Mouse (Mus musculus) embryo, embryonic 10 days (tissue): ENCODE measurements around the gene Sh3tc1.

Source experiments
- DNase-seq: peaks from one replicate; pipeline ENCODE4 v3.0.0-alpha.2; 2015; ENCODE audit warnings: low spot score

Gene Sh3tc1

DNA sequence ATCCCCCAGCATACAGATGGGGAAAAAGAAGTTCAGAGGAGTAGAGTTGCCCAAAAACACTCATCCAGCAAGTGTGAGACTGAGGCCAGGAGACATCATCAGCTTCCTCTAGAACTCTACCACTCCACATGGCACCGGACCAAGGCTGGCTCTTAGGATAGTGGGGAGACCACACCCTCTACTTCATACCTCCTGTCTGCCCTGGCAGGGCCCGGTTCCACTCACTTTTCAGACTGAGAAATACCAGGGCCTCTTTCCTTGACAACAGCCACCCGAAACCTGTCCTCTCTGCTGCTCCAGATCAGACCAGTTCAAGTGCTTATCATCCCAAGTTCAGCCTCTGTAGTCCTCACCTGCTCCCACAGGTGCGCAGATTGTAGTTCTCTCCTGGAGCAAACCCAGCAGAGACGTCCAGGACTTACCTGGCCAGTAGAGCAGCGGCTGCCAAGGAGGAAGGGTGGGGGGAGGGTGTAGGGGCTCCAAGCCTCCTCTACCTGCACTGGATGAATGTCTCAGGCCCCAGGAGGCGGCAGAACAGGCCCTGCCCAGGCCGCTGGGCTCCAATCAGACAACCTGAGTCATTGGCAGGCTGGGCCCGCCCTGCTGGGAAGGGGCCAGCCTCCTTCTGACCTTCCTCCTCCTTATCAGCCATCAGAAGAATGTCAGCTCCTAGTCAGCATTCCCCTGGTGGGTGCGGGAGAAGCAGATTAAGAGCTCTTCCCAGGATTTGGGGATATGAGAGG, at the start of gene Sh3tc1:
Sh3tc1 (minus strand) TSS at position 452 of the 743 bp plus-strand sequence.
- DNase-seq = peak; percentile 35

GRCm38 (mm10) chr5:35788719-35789118, 48.9 kb upstream of the Sh3tc1 start:
- DNase-seq = no peak

DNA sequence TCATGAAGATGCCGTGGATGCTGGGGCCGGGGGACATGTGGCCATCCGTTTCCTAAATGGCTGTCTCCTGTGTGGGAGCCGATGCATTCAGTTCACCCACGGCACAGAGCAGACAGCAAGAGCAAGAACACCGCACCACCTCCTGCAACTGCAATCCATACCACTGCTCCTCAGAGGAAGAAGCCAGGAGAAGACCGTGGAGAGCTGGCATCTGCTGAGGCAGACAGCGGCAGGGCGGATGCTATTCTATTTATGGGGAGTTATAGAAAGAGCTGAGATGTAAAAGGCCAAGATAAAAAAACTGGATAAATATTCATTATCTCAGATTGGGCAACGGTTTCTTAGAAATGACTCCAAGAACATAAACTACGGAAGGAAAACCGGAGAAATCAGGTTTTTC, 48.1 kb upstream of the Sh3tc1 start:
- DNase-seq = no peak

GRCm38 (mm10) chr5:35785853-35786252, 46.1 kb upstream of the Sh3tc1 start:
- DNase-seq = no peak

GRCm38 (mm10) chr5:35782648-35783180, 42.9 kb upstream of the Sh3tc1 start:
- no peak for DNase-seq

DNA sequence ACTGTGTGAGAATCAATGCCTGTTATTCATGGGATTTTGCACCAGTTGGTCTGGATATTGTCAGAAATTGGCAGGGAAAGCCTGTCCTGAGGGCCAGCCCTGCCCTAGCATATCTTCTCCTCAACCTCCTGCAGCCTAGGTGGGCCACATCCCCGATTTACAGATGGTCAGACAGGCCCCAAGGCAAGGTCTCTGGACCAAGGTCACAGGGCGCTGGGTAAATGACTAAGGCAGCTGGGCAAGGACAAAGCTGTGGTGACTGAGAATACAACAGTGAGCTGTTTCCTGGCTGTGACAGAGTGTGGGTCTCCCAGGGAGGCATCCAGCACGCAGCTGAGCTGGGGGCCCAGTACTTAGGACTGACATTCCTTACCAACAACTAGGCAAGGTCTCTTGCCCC, 41.3 kb upstream of the Sh3tc1 start:
- no peak for DNase-seq

DNA sequence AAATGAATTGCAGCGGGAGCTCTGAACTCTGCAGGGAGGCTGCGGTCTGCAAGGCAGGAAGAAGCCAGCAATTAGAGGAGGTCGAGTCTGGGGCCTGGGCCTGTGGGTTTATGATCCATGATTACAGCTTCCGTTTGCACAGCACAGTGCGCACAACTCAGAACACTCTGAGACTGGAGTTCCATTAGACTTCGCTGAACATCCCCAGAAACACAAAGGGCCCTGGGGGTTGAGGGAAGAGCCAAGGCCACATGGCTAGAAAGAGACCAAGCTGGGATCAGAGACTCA, 34.3 kb upstream of the Sh3tc1 start:
- no peak for DNase-seq

DNA sequence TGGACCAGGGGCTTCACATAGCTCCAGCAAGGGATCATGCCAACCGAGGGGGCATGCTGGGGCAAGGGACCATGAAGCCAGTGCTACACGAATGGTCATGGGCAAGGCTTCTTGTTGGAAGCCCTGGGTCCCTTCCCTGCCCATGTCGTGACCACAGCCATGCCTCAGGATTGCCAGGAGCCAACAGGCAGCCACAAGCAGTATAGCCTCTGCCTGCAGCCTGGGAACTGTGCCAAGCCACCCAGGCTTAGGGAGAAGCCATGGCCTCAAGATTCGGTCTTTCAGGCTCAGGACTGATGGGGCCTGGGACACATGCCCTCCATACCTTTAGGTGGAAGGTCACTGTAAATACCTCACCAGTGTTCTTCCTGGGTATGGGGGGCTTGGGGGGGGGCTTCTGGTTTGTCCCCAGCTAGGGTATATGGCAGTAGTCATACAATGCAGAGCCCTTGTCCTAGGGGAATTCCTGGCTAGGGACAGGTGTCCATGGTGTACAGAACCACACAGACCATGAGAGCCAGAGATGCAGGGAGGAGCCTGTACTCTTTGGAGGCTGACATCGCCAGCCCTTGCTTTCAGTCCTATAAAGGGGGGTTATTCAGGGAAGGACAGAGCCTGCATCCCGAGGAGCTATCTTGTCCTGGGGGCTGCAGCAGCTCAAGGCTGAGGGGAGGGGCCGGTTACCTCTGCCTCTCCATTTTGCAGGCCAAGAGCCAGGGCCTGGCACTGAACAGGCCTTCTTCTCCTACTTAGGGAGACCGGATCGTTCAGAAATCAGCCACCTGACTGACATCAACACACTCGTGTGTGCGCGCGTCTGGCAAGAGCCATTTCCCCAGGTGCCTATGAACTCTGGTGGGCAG, 33.7 kb upstream of the Sh3tc1 start:
- no peak for DNase-seq

GRCm38 (mm10) chr5:35770891-35771663, 31.3 kb upstream of the Sh3tc1 start:
- no peak for DNase-seq

- no peak for DNase-seq
These were observed 30.5 kb upstream of the Sh3tc1 start for GRCm38 (mm10) chr5:35770246-35770645.

DNA sequence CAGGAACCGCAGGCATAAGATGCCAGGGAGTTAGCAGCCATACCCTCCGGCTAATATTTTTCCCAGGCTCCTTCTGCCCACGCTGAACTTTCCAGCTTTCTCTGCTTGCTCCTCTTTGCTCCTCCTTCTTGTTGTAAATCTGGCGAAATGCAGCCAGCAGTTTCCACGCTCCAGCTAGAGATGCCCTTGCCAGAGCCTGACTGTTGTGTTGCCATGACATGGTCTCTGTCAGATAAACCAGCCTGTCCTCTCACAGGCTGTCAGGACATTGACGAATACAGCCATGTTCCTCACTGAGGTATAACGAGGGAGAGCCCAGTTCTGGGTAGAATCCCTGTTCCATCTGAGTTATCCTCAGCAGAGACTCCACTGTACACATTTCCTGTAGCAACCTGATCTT, 29.2 kb upstream of the Sh3tc1 start:
- no peak for DNase-seq

DNA sequence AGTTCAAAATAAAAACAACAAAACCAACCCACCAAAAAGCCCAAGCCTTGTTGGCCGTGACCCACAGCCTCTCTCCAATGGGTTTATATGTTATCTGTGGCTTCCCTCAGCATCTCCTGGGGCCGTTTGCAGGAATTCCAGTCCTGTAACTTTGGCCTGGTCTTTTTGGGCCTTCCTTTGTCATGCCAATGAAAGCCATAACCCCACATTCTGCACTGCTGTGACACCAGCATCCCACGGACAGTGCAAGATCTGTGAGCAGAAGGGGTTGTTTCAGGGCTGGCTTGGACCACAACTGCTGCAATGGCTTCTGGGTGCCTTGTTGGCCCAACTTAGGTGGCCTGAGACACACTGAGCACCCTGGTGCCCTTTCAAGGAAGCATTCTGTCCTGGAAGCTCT, 28.7 kb upstream of the Sh3tc1 start:
- no peak for DNase-seq

DNA sequence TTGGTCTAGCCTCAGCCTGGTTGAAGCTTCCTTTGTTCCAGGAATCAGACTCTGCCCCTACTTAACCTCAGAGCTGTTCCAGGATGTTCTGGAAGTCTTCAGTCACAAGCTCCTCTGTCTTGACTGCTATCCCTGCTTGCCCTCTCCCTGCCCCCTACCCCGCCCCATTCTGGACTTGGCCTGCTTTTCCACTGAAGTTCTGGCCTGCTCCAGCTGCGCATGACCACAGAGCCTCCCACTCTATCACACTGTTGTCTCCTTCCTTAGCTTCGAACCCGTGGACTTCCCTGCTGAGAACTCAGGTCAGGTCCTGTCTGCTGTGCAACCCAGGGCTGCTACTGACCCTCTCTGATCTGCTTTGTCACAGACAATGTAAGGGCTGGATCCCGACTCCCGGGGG, 26.1 kb upstream of the Sh3tc1 start:
- DNase-seq = no peak

DNA sequence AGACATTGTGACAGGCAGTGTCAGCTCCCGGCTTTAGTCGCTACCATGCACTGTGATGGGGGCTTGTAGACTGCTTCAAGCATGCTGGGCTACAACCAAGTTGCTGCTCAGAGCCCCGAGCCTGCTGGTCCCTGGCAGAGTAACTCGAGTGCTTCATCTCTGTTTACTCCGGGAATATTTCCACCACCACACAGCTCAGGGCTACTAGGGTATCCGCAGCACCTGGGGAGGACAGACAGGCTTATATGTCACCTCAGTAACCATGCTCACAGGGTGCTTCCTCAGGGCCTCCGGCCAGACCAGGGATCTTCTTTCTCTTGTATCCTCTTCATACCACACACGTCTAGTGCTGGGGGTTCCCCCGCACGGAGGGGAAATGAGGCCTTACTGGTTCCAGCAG, 23.1 kb upstream of the Sh3tc1 start:
- DNase-seq = no peak

DNA sequence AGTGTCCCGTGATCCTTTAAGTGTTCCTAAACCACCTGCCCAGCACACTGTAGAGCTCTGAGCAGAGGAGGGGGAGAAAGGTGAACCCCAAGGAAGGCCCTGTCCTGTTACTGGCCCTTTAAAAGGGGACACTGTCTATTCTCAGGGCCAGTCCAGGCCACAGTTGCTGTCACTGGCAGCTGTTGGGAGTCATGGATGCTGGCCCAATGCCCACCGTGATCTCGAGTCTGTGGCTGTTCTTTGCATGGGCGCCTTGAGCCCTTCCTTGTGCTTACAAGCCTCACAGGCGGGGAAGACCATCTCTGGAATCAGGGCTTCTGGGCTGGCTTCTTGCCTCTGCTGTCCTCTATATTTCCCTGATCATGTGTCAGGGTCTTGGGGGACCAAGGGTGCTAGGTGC, 22.6 kb upstream of the Sh3tc1 start:
- DNase-seq = no peak

GRCm38 (mm10) chr5:35761323-35761722, 21.5 kb upstream of the Sh3tc1 start:
- DNase-seq = no peak

DNA sequence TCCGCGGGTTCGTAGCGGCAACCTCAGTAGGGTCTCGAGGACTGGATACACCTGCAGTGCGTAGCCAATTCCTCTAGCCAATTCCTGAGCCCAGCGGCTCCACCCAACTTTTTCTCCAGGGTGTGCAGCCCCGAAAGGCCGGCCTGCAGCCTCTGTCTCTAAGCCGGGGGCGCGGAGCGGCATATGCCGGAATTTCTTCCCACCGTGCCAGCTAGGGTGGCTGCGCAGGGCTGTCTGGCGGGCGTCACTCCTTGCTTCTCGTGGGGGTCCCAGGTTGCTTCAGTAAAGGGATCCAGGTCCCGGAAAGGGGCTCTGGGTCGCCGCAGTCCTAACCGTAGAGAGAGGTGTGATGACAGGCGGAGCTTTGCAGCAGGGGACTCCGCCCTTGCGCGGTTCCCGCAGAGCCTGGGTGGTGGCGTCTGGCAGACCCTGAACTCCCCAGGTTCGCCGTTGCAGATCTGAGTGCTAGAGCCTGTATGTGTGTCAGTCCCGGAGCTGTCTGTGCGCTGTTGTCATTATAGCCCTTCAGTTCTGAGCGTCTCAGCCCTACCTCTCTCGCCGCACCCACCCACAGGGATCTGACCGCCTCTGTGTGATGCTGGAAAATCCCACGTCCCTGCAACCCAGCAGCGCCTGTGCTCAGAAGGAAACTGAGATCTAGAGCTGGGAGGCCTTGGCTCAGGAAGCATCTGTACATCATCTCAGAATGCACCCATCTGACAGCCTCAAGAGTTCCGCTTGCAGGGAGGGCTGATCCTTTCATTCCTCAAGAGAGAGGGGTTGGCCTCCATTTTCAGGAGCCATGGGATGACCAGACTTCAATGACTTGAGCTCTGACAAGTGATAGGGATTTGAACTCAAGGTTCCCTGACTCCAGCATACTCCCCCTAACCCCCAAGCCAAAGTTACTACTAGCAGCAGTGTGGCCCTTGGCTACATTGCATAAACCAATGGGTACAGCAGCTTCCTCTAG, 18.6 kb upstream of the Sh3tc1 start:
- no peak for DNase-seq

DNA sequence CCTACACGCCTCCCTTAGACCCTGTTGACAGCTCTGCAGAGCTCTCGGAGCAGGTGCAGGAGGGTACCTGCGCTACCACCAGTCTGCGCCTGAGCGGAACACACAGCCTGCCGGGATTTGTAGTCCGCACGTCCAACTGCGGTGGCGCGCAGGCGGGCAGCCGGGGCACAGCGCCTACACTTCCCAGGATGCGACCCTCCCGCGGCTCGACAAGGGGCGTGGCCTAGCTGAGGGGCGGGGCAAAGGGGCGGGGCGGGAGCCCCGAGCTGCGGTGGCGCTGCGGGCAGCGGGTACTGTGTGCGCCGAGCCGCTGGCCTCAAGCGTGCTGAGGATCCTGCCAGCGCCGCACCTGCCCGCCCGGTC, 17.8 kb upstream of the Sh3tc1 start, which contains the start of gene Ablim2:
Ablim2 (plus strand) TSS at position 242 of the 363 bp plus-strand sequence.
- DNase-seq = peak; percentile 95

DNA sequence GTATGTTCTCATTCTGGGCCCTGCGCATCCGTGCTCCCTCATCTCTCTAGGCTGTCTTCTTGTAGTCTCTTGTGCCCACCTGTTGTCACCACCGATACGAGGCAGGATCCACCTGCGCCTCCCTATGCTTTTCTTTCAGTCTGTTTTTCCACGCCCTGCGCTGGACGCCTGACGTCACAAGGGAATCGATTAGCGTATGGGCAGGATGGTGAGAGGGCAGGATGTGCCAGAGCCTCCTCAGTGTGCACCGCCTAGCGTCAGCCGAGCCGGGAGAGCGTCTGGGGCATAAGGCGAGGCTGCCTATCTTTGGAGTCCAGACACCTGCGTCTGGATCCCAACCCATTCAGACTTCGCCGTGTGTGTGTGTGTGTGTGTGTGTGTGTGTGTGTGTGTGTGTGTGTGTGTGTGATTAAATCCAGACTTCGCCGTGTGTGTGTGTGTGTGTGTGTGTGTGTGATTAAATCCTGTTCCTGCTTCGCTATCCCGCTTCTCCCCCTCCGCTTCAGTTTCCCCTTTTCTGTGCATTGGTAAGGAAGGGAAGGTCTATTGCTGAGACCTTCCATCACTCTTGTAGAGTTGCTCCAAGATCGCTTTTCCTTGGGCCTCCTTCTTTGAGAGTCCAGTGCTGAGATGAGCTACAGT, 17.3 kb upstream of the Sh3tc1 start:
- peak; percentile 23 for DNase-seq

DNA sequence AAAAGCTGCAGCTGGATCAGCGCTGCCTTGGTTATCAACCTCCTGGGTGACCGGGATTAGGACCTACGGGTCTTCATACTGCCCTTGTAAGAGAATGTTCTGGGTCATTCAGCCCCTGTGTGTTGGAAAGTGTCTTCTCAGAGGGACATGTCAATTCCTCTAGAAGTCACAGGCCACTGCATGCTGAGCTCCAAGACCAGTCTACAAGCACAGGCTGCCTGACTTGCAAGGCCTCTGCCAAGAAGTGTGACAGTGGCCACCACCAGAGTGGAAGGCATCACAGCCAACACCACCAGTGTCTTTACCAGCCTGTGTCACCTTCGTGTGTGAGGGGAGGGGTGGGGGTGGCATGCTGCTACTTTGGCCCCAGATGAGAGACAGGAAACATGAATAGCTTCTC, 16.2 kb upstream of the Sh3tc1 start:
- no peak for DNase-seq
